Mouse (Mus musculus): Measurements from ENCODE around the gene H2afx.

DNA sequence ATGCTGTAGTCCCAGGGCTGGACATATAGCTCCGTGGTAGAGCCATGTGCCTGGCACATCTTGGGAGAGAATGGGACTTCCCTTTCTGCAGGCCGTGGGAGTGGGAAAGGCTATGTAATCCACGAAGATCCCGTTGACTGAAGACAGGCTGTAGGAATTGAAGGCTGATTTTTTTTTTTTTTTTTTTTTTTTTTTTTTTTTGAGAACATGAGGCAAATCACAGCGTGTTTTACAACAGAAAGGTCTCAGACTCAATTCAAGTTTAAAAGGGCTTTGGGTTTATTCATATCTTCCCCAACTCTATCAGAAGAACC lies 1.6 kb downstream of the H2afx start:
- TF ChIP-seq CTCF (IDR thresholded peaks at IDR 0.05; ENCODE audit: control insufficient read depth, insufficient read depth, insufficient read length): no peak
- no peak for TF ChIP-seq MYOD1 (IDR thresholded peaks at IDR 0.05; ENCODE audit: control insufficient read depth, insufficient read length, low read depth)
- no peak for TF ChIP-seq USF1 (IDR thresholded peaks at IDR 0.05; ENCODE audit: low read depth)
- TF ChIP-seq MAX (IDR thresholded peaks at IDR 0.05): no peak
- no peak for TF ChIP-seq MYOG (IDR thresholded peaks at IDR 0.05; ENCODE audit: control insufficient read depth, extremely low read depth, insufficient read length)

Data from C2C12 (cell line).